Mouse (Mus musculus): ENCODE data around the gene Mocs2.

GRCm38 (mm10) chr13:114874738-114875137 is 56.7 kb downstream of the Mocs2 start:
- TF ChIP-seq ZC3H11A (IDR thresholded peaks at IDR 0.05; ENCODE audit: low read depth, low read length) (no peak), POLR2A (IDR thresholded peaks at IDR 0.05; ENCODE audit: low read depth, low read length) (no peak), MAX (IDR thresholded peaks at IDR 0.05; ENCODE audit: low read length) (no peak), IRF4 (IDR thresholded peaks at IDR 0.05; ENCODE audit: low read depth, low read length) (no peak), CTCF (conservative IDR thresholded peaks at IDR 0.05 in 1 of 2, IDR thresholded peaks at IDR 0.05 in 1 of 2; ENCODE audit: low read depth in 2 of 2, low read length in 2 of 2) (no peak), E2F4 (IDR thresholded peaks at IDR 0.05; ENCODE audit: insufficient replicate concordance, low read depth, low read length) (no peak)

Measured in CH12.LX (cell line).